Mouse (Mus musculus) limb, embryonic 10.5 days (tissue): ENCODE results near the gene Itgb3bp. TPM values are rescaled to one million over a fixed set of nuclear protein-coding genes. Genes with fewer than 3 reads are reported as not detected.
A peak's percentile ranks its signal among the peaks of the same experiment; 100 is the strongest.

Experiments used
- DNase-seq: peaks from one replicate; pipeline ENCODE4 v3.0.0-alpha.2; 2017; ENCODE audit warnings: low spot score
- H3K27ac ChIP-seq: fragments of 300-500 bp; sonication (generic); 2 replicates; pipeline ENCODE4 v1.5.1; 2016; ENCODE audit warnings: mild to moderate bottlenecking
- H3K27me3 ChIP-seq: fragments of 300-500 bp; sonication (generic); 2 replicates; pipeline ENCODE4 v1.6.1; 2016; ENCODE audit warnings: low read depth, mild to moderate bottlenecking; ENCODE audit not compliant: poor library complexity, severe bottlenecking
- H3K36me3 ChIP-seq: fragments of 300-500 bp; sonication (generic); 2 replicates; pipeline ENCODE4 v1.6.1; 2016; ENCODE audit warnings: mild to moderate bottlenecking, moderate library complexity
- H3K4me1 ChIP-seq: fragments of 300-500 bp; sonication (generic); 2 replicates; pipeline ENCODE4 v1.6.1; 2016
- H3K4me3 ChIP-seq: fragments of 300-500 bp; sonication (generic); 2 replicates; pipeline ENCODE4 v1.5.1; 2016; ENCODE audit warnings: mild to moderate bottlenecking, moderate library complexity
- H3K9me3 ChIP-seq: fragments of 300-500 bp; sonication (generic); replicated peaks from 2 replicates; pipeline ENCODE4 v1.6.1; 2016; ENCODE audit warnings: mild to moderate bottlenecking
- WGBS: fragments of 180-500 bp; shearing (Covaris S2); methylation state at CpG from one replicate; pipeline ENCODE4 v1.1.7; 2016; 5-methylcytosine and 5-hydroxymethylcytosine counted together
- polyA plus RNA-seq: library from polyadenylated mRNA; unstranded; fragments of >200 nt; fragmentation: Nextera tagmentation; extraction: Ambion mirVana; gene quantifications from 2 replicates; pipeline ENCODE4 v1.2.1, GENCODE M21; 2016

Itgb3bp gene
- polyA plus RNA-seq, 1 experiment from 2014 or later, result 50.0 TPM

- H3K4me3 ChIP-seq, result no peak overlapping the region
- WGBS, result 91% methylated on average over 5 of the region's 5 CpGs
- no peak overlapping the region for H3K27ac ChIP-seq
- H3K27me3 ChIP-seq, result no peaks in the 10 kb centered on the region
- no peaks in the 10 kb centered on the region for H3K4me1 ChIP-seq
- no peak for DNase-seq
- no peaks in the 10 kb centered on the region for H3K36me3 ChIP-seq
- no peaks in the 10 kb centered on the region for H3K9me3 ChIP-seq
Observed at GRCm38 (mm10) chr4:99770555-99770954, 159.1 kb downstream of the Itgb3bp start.

- Histone ChIP-seq H3K4me1 (no peaks in the 10 kb centered on the region), H3K36me3 (no peaks in the 10 kb centered on the region), H3K4me3 (no peak overlapping the region), H3K27ac (no peak overlapping the region), H3K9me3 (no peaks in the 10 kb centered on the region), H3K27me3 (no peaks in the 10 kb centered on the region)
- DNase-seq, result no peak
- 65% methylated on average over 1 of the region's 1 CpGs for WGBS
Observed at GRCm38 (mm10) chr4:99766753-99767152, 162.9 kb downstream of the Itgb3bp start.

GRCm38 (mm10) chr4:99766303-99766702 is 163.3 kb downstream of the Itgb3bp start:
- H3K27me3 ChIP-seq, result no peaks in the 10 kb centered on the region
- no peak overlapping the region for H3K4me3 ChIP-seq
- no peaks in the 10 kb centered on the region for H3K4me1 ChIP-seq
- DNase-seq, result no peak
- H3K27ac ChIP-seq, result no peak overlapping the region
- H3K9me3 ChIP-seq, result no peaks in the 10 kb centered on the region
- H3K36me3 ChIP-seq, result no peaks in the 10 kb centered on the region
- WGBS, result 89% methylated on average over 5 of the region's 5 CpGs

GRCm38 (mm10) chr4:99752426-99752825 is 177.2 kb downstream of the Itgb3bp start:
- no peak overlapping the region for H3K27ac ChIP-seq
- H3K4me1 ChIP-seq, result no peaks in the 10 kb centered on the region
- DNase-seq, result no peak
- H3K4me3 ChIP-seq, result no peak overlapping the region
- no peaks in the 10 kb centered on the region for H3K27me3 ChIP-seq
- peaks cover 20% of the 10 kb centered on the region for H3K36me3 ChIP-seq
- 89% methylated on average over 5 of the region's 5 CpGs for WGBS
- no peaks in the 10 kb centered on the region for H3K9me3 ChIP-seq

DNA sequence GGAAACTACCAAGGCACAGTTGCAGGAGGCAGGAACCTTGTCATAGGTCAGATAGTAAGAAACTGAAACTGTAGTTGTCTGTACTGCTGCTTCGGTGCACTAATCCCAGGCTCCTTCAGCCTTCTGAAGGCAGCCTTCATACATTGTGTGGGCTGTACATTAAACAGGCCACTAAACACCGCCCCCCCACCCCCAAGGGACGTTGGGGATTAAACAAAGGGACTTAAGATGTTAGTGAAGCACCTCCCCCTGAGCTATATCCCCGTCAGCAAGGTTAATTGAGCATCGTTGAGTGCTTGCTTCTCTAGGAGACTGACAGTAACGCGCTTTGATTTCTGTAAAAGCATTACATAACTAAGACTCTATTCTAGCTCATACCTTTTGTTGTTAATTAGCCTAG is 189.8 kb downstream of the Itgb3bp start:
- no peaks in the 10 kb centered on the region for H3K9me3 ChIP-seq
- H3K36me3 ChIP-seq, result peaks cover 6% of the 10 kb centered on the region; the same call in 1 of the 2 replicates
- WGBS, result 62% methylated on average over 7 of the region's 7 CpGs
- H3K27me3 ChIP-seq, result no peaks in the 10 kb centered on the region
- H3K27ac ChIP-seq, result peak overlapping the region; percentile 25
- H3K4me1 ChIP-seq, result peaks cover 7% of the 10 kb centered on the region
- no peak overlapping the region for H3K4me3 ChIP-seq
- no peak for DNase-seq

- peaks cover 58% of the 10 kb centered on the region for H3K36me3 ChIP-seq
- 95% methylated on average over 8 of the region's 8 CpGs for WGBS
- no peak for DNase-seq
Observed at GRCm38 (mm10) chr4:99725914-99726451, 203.6 kb downstream of the Itgb3bp start.

GRCm38 (mm10) chr4:99724331-99724730 is 205.3 kb downstream of the Itgb3bp start:
- no peaks in the 10 kb centered on the region for H3K27me3 ChIP-seq
- 98% methylated on average over 4 of the region's 4 CpGs for WGBS
- no peaks in the 10 kb centered on the region for H3K9me3 ChIP-seq
- H3K4me3 ChIP-seq, result no peak overlapping the region
- H3K4me1 ChIP-seq, result no peaks in the 10 kb centered on the region
- no peak overlapping the region for H3K27ac ChIP-seq
- DNase-seq, result no peak
- peaks cover 53% of the 10 kb centered on the region for H3K36me3 ChIP-seq

More at GRCm38 (mm10) chr4:99725914-99726451, 203.6 kb downstream of the Itgb3bp start:
- H3K9me3 ChIP-seq, result no peaks in the 10 kb centered on the region
- H3K27ac ChIP-seq, result no peak overlapping the region
- H3K4me1 ChIP-seq, result no peaks in the 10 kb centered on the region
- H3K4me3 ChIP-seq, result no peak overlapping the region
- H3K27me3 ChIP-seq, result no peaks in the 10 kb centered on the region

- 84% methylated on average over 4 of the region's 4 CpGs for WGBS
Observed at GRCm38 (mm10) chr4:99717905-99718304, 211.7 kb downstream of the Itgb3bp start.

GRCm38 (mm10) chr4:99715783-99716416 is 213.7 kb downstream of the Itgb3bp start:
- Histone ChIP-seq H3K27ac (peak overlapping the region; percentile 94), H3K4me3 (peak overlapping the region; percentile 73), H3K27me3 (no peaks in the 10 kb centered on the region), H3K9me3 (no peaks in the 10 kb centered on the region), H3K4me1 (peaks cover 11% of the 10 kb centered on the region), H3K36me3 (peaks cover 18% of the 10 kb centered on the region)
- no peak for DNase-seq
- 29% methylated on average over 25 of the region's 25 CpGs for WGBS

More at GRCm38 (mm10) chr4:99717905-99718304, 211.7 kb downstream of the Itgb3bp start:
- Histone ChIP-seq H3K4me3 (no peak overlapping the region), H3K9me3 (no peaks in the 10 kb centered on the region), H3K36me3 (peaks cover 23% of the 10 kb centered on the region), H3K27me3 (no peaks in the 10 kb centered on the region), H3K27ac (no peak overlapping the region), H3K4me1 (peaks cover 11% of the 10 kb centered on the region)
- DNase-seq, result no peak

Other genes with a start within 250 kb of the Itgb3bp start
- gene Alg6, start 214.1 kb downstream of the Itgb3bp start, polyA plus RNA-seq, result 18.5 and 19.0 TPM in 2 replicates
- 20.8 and 23.1 TPM in 2 replicates for gene Efcab7, start 100.6 kb downstream of the Itgb3bp start, polyA plus RNA-seq
- gene Pgm1, start 399 bp downstream of the Itgb3bp start, polyA plus RNA-seq, result 54.9 and 62.4 TPM in 2 replicates
- gene Ror1, start 166.0 kb upstream of the Itgb3bp start, polyA plus RNA-seq, result 10.6 and 14.0 TPM in 2 replicates